Mouse (Mus musculus): ENCODE data around the gene Tnfrsf1a. TPM values are rescaled to one million over a fixed set of nuclear protein-coding genes. Genes with fewer than 3 reads are reported as not detected.

Gene Tnfrsf1a
- polyA plus RNA-seq, 1 experiment from 2014 or later: 101 TPM

DNA sequence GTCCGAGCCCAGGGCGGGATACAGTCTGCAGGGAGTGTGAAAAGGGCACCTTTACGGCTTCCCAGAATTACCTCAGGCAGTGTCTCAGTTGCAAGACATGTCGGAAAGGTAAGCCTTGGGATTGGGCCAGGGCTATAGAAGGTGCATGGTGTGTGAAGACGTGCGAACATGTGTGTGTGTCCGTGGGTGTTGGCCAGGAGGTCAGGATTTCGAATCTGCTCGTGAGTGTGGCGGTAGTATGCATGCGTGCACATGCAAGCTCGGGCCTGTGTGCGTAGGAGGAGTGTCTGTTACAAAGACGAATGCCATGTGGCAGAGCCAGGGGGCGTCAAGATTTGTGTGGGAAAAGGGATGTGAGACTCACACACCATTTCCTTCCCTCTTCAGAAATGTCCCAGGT lies 8.2 kb downstream of the Tnfrsf1a start:
- no peak overlapping the region for H3K9ac ChIP-seq
- no peak for ATAC-seq (ENCODE audit: borderline replicate concordance, extremely low read depth, low FRiP score, low TSS enrichment)
- 87% methylated on average over 15 of the region's 15 CpGs for WGBS
- H3K4me2 ChIP-seq: no peak overlapping the region
- no peaks in the 10 kb centered on the region for H3K9me3 ChIP-seq
- peaks cover 53% of the 10 kb centered on the region for H3K36me3 ChIP-seq
- H3K4me1 ChIP-seq: peaks cover 54% of the 10 kb centered on the region
- no peak overlapping the region for H3K27ac ChIP-seq
- H3K27me3 ChIP-seq: no peaks in the 10 kb centered on the region
- no peak overlapping the region for H3K4me3 ChIP-seq

DNA sequence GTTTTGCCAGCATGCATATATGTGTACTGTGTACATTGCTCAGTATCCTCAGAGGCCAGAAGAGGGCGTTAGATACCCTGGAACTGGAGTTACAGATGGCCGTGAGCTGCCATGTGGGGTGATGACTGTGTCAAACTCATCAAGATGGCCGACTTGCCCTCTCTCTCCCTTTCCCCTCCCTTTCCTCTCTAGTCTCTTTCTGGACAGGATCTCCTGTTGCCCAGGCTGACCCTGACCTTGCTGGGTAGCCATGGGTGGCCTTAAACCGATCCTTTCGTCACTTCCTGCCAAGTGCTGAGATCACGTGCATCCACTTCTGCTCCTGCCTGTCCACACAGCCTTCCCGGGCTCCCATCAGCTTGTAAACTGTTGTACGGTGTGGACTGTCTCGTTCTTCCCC lies 10.8 kb downstream of the Tnfrsf1a start:
- H3K9me3 ChIP-seq: no peaks in the 10 kb centered on the region
- no peak for ATAC-seq (ENCODE audit: borderline replicate concordance, extremely low read depth, low FRiP score, low TSS enrichment)
- no peak overlapping the region for H3K27ac ChIP-seq
- 47% methylated on average over 9 of the region's 9 CpGs for WGBS
- no peak overlapping the region for H3K4me3 ChIP-seq
- H3K9ac ChIP-seq: no peak overlapping the region
- H3K36me3 ChIP-seq: peaks cover 58% of the 10 kb centered on the region
- peaks cover 40% of the 10 kb centered on the region for H3K4me1 ChIP-seq
- no peaks in the 10 kb centered on the region for H3K27me3 ChIP-seq
- H3K4me2 ChIP-seq: no peak overlapping the region

DNA sequence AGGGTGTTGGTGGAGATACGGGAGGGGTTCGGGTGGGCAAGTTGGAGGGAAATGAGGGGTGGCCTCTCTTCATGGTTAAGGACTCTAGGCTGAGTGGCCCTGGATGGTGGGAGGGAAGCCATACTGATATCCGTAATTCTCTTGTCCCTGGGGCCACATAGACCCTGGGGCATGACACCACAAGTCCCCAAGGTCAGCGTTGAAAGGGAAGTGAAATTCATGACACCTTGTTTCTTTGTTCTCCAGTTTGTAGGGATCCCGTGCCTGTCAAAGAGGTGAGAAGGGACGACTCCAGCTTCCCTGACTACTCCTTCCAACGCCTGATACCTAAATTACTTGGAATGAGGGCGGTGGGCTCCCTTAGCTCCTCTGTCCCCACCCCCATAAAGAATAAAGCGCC lies 11.7 kb downstream of the Tnfrsf1a start:
- Histone ChIP-seq H3K4me2 (no peak overlapping the region), H3K4me3 (no peak overlapping the region), H3K27me3 (no peaks in the 10 kb centered on the region), H3K4me1 (peaks cover 31% of the 10 kb centered on the region), H3K9me3 (no peaks in the 10 kb centered on the region), H3K36me3 (peaks cover 58% of the 10 kb centered on the region), H3K9ac (no peak overlapping the region), H3K27ac (no peak overlapping the region)
- WGBS: 77% methylated on average over 9 of the region's 9 CpGs
- no peak for ATAC-seq (ENCODE audit: borderline replicate concordance, extremely low read depth, low FRiP score, low TSS enrichment)

DNA sequence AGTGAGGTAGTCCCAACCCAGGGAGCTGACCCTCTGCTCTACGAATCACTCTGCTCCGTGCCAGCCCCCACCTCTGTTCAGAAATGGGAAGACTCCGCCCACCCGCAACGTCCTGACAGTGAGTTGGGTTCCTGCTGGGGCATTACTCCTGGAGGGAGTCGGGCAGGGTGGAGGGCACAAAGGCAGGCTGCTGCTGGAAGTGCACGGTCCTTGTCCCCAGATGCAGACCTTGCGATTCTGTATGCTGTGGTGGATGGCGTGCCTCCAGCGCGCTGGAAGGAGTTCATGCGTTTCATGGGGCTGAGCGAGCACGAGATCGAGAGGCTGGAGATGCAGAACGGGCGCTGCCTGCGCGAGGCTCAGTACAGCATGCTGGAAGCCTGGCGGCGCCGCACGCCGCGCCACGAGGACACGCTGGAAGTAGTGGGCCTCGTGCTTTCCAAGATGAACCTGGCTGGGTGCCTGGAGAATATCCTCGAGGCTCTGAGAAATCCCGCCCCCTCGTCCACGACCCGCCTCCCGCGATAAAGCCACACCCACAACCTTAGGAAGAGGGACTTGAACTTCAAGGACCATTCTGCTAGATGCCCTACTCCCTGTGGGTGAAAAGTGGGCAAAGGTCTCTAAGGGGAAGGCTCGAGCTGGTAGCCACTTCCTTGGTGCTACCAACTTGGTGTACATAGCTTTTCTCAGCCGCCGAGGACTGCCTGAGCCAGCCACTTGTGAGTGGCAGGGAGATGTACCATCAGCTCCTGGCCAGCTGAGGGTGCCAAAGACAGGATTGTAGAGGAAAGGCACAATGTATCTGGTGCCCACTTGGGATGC lies 12.5 kb downstream of the Tnfrsf1a start:
- Histone ChIP-seq H3K36me3 (peaks cover 58% of the 10 kb centered on the region), H3K4me1 (peaks cover 23% of the 10 kb centered on the region; the same call in 1 of the 2 replicates)
- ATAC-seq (ENCODE audit: borderline replicate concordance, extremely low read depth, low FRiP score, low TSS enrichment): 0 out of 2 replicates have a peak, but pooled peaks have one; percentile 10

DNA sequence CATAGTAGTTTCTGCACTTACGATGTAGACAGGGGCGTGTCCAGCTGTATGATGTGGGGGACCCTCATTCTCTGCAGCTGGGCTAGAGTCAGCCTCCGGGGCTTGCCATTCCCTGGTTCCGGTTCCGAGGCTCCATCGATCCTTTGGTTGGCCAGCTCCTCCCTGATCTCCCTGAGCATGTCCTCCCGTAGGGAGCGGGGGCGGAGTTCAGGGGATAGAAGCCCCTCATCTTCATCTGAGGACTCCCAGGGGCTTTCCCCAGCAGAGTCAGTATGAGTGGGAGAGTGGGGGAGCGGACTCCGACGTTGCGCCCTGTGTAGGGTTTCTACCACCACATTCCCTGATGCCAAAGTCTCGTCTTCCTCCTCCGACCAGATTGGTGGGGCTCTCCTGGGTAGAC lies 13.9 kb downstream of the Tnfrsf1a start:
- H3K9me3 ChIP-seq: no peaks in the 10 kb centered on the region
- H3K27ac ChIP-seq: no peak overlapping the region
- H3K4me1 ChIP-seq: peaks cover 26% of the 10 kb centered on the region
- H3K27me3 ChIP-seq: no peaks in the 10 kb centered on the region
- peaks cover 47% of the 10 kb centered on the region for H3K36me3 ChIP-seq
- no peak overlapping the region for H3K4me3 ChIP-seq
- ATAC-seq (ENCODE audit: borderline replicate concordance, extremely low read depth, low FRiP score, low TSS enrichment): no peak; the same call in 1 of the 2 replicates
- H3K4me2 ChIP-seq: no peak overlapping the region
- no peak overlapping the region for H3K9ac ChIP-seq
- 34% methylated on average over 15 of the region's 15 CpGs for WGBS

More for the DNA sequence above, 12.5 kb downstream of the Tnfrsf1a start:
- Histone ChIP-seq H3K27ac (no peak overlapping the region), H3K4me3 (no peak overlapping the region), H3K4me2 (no peak overlapping the region), H3K9me3 (no peaks in the 10 kb centered on the region), H3K27me3 (no peaks in the 10 kb centered on the region), H3K9ac (no peak overlapping the region)
- WGBS: 42% methylated on average over 38 of the region's 38 CpGs

DNA sequence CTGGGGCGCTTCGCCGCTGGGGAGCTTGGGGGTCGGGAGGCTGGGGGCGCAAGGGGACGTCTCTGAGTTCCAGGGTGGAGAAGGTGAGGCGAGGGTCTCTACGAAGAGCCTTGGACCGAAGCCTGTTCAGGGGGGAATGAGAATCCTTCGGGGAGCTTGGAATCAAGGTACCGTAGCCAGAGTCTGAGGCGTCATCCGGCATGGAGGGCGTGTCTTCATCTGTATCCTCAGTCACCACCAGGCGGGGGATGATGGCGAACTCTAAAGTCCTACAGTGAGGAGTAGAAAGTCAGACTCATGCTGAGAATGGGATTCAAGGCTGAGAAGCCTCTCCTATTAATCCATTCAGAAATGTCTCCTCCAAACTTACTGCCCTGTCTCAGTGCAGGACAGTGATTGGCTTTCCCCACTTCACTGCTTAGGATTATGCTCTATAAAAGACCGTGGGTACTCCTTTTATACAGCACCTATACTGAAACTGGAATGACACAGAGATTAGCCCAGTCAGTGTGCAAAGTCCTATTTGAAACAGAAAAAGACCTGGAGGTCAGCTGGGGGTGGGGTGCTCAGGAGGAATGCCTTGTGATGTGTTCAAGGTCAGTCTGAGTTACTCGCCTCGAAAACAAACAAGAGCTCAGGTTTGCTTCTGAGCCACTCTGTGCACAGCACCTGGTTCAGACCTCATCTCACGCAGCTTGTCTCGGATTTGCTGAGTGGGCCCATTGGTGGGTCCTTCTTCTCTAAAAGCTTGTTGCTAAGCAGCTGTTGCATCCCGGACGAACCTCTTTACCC lies 14.5 kb downstream of the Tnfrsf1a start:
- 28% methylated on average over 23 of the region's 23 CpGs for WGBS
- no peak overlapping the region for H3K27ac ChIP-seq
- no peak for ATAC-seq (ENCODE audit: borderline replicate concordance, extremely low read depth, low FRiP score, low TSS enrichment)
- no peak overlapping the region for H3K4me3 ChIP-seq
- peaks cover 40% of the 10 kb centered on the region for H3K36me3 ChIP-seq
- no peaks in the 10 kb centered on the region for H3K9me3 ChIP-seq
- no peak overlapping the region for H3K9ac ChIP-seq
- H3K27me3 ChIP-seq: no peaks in the 10 kb centered on the region
- no peak overlapping the region for H3K4me2 ChIP-seq
- H3K4me1 ChIP-seq: peaks cover 31% of the 10 kb centered on the region

DNA sequence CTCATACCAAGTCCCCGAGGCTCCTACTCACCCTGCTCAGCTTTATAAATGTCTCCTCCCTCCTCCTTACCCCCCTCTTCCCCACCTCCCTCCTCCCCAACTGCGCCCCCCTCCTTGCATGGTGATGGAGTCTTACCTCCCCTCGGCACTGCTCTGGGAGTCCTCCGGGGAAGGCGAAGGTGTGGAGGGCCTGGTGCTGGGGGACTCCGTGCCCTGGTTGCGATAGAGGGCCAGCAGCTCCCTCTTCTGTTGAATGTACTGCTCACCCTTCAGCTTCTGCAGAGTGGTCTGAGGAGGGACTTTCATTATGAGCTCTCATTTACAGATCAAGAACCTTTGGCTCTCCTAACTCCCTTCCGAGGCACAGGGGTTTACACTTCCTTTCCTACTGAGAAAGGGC lies 15.3 kb downstream of the Tnfrsf1a start:
- Histone ChIP-seq H3K27ac (no peak overlapping the region), H3K9me3 (no peaks in the 10 kb centered on the region), H3K4me1 (peaks cover 33% of the 10 kb centered on the region), H3K4me2 (no peak overlapping the region), H3K27me3 (no peaks in the 10 kb centered on the region), H3K9ac (no peak overlapping the region), H3K36me3 (peaks cover 32% of the 10 kb centered on the region), H3K4me3 (no peak overlapping the region)
- ATAC-seq (ENCODE audit: borderline replicate concordance, extremely low read depth, low FRiP score, low TSS enrichment): peak; percentile 9; the same call in 1 of the 2 replicates
- WGBS: 2% methylated on average over 8 of the region's 8 CpGs

DNA sequence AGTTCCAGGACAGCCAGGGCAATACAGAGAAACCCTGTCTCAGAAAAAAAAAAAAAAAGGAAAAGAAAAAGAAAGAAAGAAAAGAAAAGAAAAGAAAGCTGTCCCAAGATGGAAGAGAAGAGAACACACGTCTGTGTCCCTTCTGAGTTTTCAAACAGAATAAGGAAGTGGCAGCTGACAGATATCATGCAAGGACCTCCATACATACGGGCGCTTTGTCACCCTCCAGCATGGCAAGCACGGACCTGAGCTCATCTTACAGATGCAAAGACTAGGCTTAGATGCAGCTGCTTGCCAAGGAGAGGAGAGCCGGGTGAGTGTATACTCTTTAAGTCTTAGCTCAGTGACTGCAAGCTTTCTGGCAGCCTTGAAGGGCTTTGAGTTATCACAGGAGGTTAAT lies 16.4 kb downstream of the Tnfrsf1a start:
- H3K9me3 ChIP-seq: no peaks in the 10 kb centered on the region
- WGBS: 78% methylated on average over 5 of the region's 5 CpGs
- peaks cover 33% of the 10 kb centered on the region for H3K4me1 ChIP-seq
- H3K4me3 ChIP-seq: no peak overlapping the region
- no peak overlapping the region for H3K9ac ChIP-seq
- peaks cover 23% of the 10 kb centered on the region for H3K36me3 ChIP-seq
- no peaks in the 10 kb centered on the region for H3K27me3 ChIP-seq
- no peak for ATAC-seq (ENCODE audit: borderline replicate concordance, extremely low read depth, low FRiP score, low TSS enrichment)
- no peak overlapping the region for H3K4me2 ChIP-seq
- no peak overlapping the region for H3K27ac ChIP-seq

DNA sequence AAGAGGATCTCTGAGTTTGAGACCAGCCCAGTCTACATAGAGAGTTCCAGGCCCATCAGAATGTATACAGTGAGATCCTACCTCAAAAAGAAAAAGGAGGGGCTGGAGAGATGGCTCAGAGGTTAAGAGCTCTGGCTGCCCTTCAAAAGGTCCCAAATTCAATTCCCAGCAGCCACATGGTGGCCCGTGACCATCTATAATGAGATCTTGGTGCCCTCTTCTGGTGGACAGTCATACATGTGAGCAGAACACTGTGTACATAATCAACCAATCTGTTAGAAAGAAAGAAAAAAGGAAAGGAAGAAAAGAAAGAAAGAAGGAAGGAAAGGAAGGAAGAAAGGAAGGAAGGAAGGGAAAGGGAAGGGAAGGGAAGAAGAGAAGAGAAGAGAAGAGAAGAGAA lies 17.0 kb downstream of the Tnfrsf1a start:
- WGBS: 67% methylated on average over 1 of the region's 1 CpGs
- no peaks in the 10 kb centered on the region for H3K9me3 ChIP-seq
- no peak overlapping the region for H3K27ac ChIP-seq
- no peak for ATAC-seq (ENCODE audit: borderline replicate concordance, extremely low read depth, low FRiP score, low TSS enrichment)
- peaks cover 17% of the 10 kb centered on the region for H3K36me3 ChIP-seq
- H3K4me2 ChIP-seq: no peak overlapping the region
- no peak overlapping the region for H3K9ac ChIP-seq
- no peaks in the 10 kb centered on the region for H3K27me3 ChIP-seq
- peaks cover 33% of the 10 kb centered on the region for H3K4me1 ChIP-seq
- no peak overlapping the region for H3K4me3 ChIP-seq

DNA sequence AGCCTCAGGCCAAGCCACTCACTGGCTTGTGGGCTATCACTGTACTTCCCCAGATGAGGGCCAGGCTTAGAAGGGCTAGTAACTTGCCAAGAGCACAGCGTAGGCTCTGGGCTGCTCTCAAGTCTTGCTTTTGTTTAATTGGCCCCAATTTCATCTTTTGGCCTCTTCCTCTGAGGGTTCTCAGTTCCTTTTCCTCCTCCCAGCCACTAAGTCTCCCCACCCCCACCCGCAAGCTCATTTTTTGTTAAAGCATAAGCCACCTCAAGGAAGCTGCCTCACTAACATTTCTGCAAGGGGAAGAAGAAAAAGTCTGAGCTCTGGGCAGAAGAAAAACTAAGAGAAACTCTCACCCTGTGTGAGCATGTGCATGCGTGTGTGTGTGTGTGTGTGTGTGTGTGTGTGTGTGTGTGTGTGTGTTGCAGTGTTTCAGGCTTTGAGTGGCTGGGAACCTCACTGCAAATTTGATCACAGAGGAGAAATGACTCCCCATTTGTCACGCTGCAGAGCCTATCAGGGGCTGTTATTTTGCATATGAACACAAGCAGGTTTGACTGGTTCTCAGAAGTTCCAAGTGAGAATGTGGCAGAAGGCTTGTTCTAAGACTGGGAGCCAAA lies 18.7 kb downstream of the Tnfrsf1a start:
- Histone ChIP-seq H3K27me3 (no peaks in the 10 kb centered on the region; the same call in 1 of the 2 replicates), H3K4me2 (no peak overlapping the region), H3K4me3 (no peak overlapping the region), H3K27ac (peak overlapping the region; percentile 74), H3K9ac (no peak overlapping the region), H3K4me1 (peaks cover 24% of the 10 kb centered on the region; the same call in 1 of the 2 replicates), H3K36me3 (no peaks in the 10 kb centered on the region), H3K9me3 (no peaks in the 10 kb centered on the region)
- 29% methylated on average over 4 of the region's 4 CpGs for WGBS
- ATAC-seq (ENCODE audit: borderline replicate concordance, extremely low read depth, low FRiP score, low TSS enrichment): peak; percentile 13; the same call in 1 of the 2 replicates

DNA sequence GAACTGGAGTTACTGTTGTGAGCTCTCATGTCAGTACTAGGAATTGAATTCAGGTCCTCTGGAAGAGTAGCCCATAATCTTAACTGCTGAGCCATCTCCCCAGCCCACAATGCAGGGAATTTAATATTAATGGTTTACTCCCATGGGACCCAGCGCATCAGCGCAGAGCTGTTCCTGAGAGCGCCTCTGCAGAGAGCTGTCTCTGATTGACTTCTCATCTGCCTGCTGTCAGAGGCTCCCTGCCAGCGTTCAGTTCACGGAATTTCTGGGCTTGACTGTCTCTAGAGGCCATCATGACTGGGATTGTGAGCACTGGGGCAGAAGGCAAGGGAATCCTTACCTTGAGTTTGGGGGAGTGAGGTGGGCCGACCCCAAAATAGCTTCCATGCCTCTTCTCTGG lies 27.9 kb downstream of the Tnfrsf1a start:
- H3K4me3 ChIP-seq: no peak overlapping the region
- H3K27me3 ChIP-seq: peaks cover 47% of the 10 kb centered on the region
- no peak overlapping the region for H3K9ac ChIP-seq
- no peaks in the 10 kb centered on the region for H3K36me3 ChIP-seq
- no peak overlapping the region for H3K27ac ChIP-seq
- H3K4me2 ChIP-seq: no peak overlapping the region
- H3K4me1 ChIP-seq: peaks cover 32% of the 10 kb centered on the region
- no peaks in the 10 kb centered on the region for H3K9me3 ChIP-seq
- 55% methylated on average over 6 of the region's 6 CpGs for WGBS
- no peak for ATAC-seq (ENCODE audit: borderline replicate concordance, extremely low read depth, low FRiP score, low TSS enrichment)
